Comparison of ENCODE assay signal across 19 mouse cellular contexts in genomic region chr9:22065642-22066041, GRCm38 (mm10). TPM values are rescaled to one million over a fixed set of nuclear protein-coding genes. Genes with fewer than 3 reads are reported as not detected.
A peak's percentile ranks its signal among the peaks of the same experiment; 100 is the strongest.
DNase-seq lines count a peak whose midpoint lies in the region; ATAC-seq and TF ChIP-seq lines count a peak whose summit lies in the region.
"Had no signal": no experiment of that assay in that cellular context is flagged by ENCODE, and none has a peak within 500 bp of the region (broad histone marks: within the 10 kb centered on the region; RNA-seq: fewer than 3 reads in every experiment).

No protein-coding gene starts in this region.

- intact Hi-C loops in left cerebral cortex, postnatal 4 days (cut with DNase I) = no loop called here

- peaks cover 28% of the 10 kb centered on the region for H3K36me3 ChIP-seq in ES-E14 (ENCODE audit: control insufficient read depth, insufficient read depth, low read length, poor library complexity, severe bottlenecking)
- H3K36me3 ChIP-seq in liver, embryonic 13.5 days = peaks cover 66% of the 10 kb centered on the region
- H3K36me3 ChIP-seq in intestine, embryonic 15.5 days = peaks cover 23% of the 10 kb centered on the region

- H3K9me3 ChIP-seq in ES-E14 (ENCODE audit: control insufficient read depth, insufficient read depth, low read depth, low read length) = no peaks in the 10 kb centered on the region
- H3K9me3 ChIP-seq in liver, embryonic 13.5 days (replicated peaks) = no peaks in the 10 kb centered on the region
- no peaks in the 10 kb centered on the region for H3K9me3 ChIP-seq in intestine, embryonic 15.5 days
- H3K9me3 ChIP-seq: embryonic facial prominence, embryonic 12.5 days; forebrain, embryonic 15.5 days; G1E; heart, embryonic 15.5 days; hindbrain, embryonic 13.5 days had no signal

- no peak overlapping the region for H3K4me3 ChIP-seq in ES-E14 (ENCODE audit: insufficient read depth in 1 of 2, low read depth in 1 of 2, low read length in 2 of 2, poor library complexity in 1 of 2, severe bottlenecking in 1 of 2)
- no peak overlapping the region for H3K4me3 ChIP-seq in liver, embryonic 13.5 days (replicated peaks)
- no peak overlapping the region for H3K4me3 ChIP-seq in intestine, embryonic 15.5 days (replicated peaks)
- H3K4me3 ChIP-seq: embryonic facial prominence, embryonic 12.5 days; forebrain, embryonic 15.5 days; heart, embryonic 15.5 days; hindbrain, embryonic 13.5 days had no signal

- in situ Hi-C loops in ES-E14 (cut with MboI; ENCODE audit: low sequenced_read_pairs in 2 of 2, unreplicated experiment in 2 of 2) = no loop called here

- DNase-seq in ES-E14 (ENCODE audit: low read depth, low spot score) (no peak), liver (peak; percentile 27)
- no peak for DNase-seq in liver, embryonic 13.5 days
- DNase-seq in yolk sac, embryonic 10.5 days (ENCODE audit: low spot score) = peak; percentile 77
- no peak for DNase-seq in left cerebral cortex, postnatal 4 days
- DNase-seq: gastrocnemius, postnatal 36 days had no signal

- WGBS in liver, embryonic 13.5 days (ENCODE audit: insufficient replicate concordance) = 77% methylated on average over 11 of the region's 11 CpGs
- 95% methylated on average over 11 of the region's 11 CpGs for WGBS in intestine, embryonic 15.5 days

- H3K4me1 ChIP-seq in ES-E14 (ENCODE audit: control insufficient read depth in 2 of 2, insufficient read depth in 2 of 2, low read length in 2 of 2, poor library complexity in 1 of 2) = peaks cover 0 to 4% of the 10 kb centered on the region in 2 experiments; a peak in 1 of 4 replicates
- peaks cover 14% of the 10 kb centered on the region for H3K4me1 ChIP-seq in liver, embryonic 13.5 days (replicated peaks)
- peaks cover 9% of the 10 kb centered on the region for H3K4me1 ChIP-seq in intestine, embryonic 15.5 days (replicated peaks)

- H3K27me3 ChIP-seq in liver, embryonic 13.5 days = no peaks in the 10 kb centered on the region
- no peaks in the 10 kb centered on the region for H3K27me3 ChIP-seq in intestine, embryonic 15.5 days (replicated peaks)
- H3K27me3 ChIP-seq: embryonic facial prominence, embryonic 12.5 days; forebrain, embryonic 15.5 days; heart, embryonic 15.5 days; hindbrain, embryonic 13.5 days had no signal

- H3K9ac ChIP-seq in ES-E14 (ENCODE audit: insufficient read depth, low read depth, low read length, poor library complexity, severe bottlenecking) = 0 out of 2 replicates have a peak overlapping the region, but pooled peaks have one; percentile 21
- no peak overlapping the region for H3K9ac ChIP-seq in liver, embryonic 13.5 days
- H3K9ac ChIP-seq in intestine, embryonic 15.5 days = no peak overlapping the region
- H3K9ac ChIP-seq: embryonic facial prominence, embryonic 12.5 days; forebrain, embryonic 15.5 days; heart, embryonic 15.5 days; hindbrain, embryonic 13.5 days had no signal

- ATAC-seq in liver, embryonic 13.5 days (ENCODE audit: low read depth) = 0 out of 2 replicates have a peak, but pooled peaks have one; percentile 16
- ATAC-seq in intestine, embryonic 15.5 days = no peak
- ATAC-seq: forebrain, embryonic 15.5 days; hindbrain, postnatal 0 days had no signal

- H3K4me2 ChIP-seq in liver, embryonic 13.5 days = no peak overlapping the region
- H3K4me2 ChIP-seq in intestine, embryonic 15.5 days (replicated peaks) = no peak overlapping the region
- H3K4me2 ChIP-seq: embryonic facial prominence, embryonic 12.5 days; forebrain, embryonic 15.5 days; heart, embryonic 11.5 days; heart, embryonic 15.5 days; hindbrain, embryonic 13.5 days had no signal

- H3K27ac ChIP-seq in ES-E14 (ENCODE audit: insufficient read depth, low read depth, low read length, poor library complexity, severe bottlenecking) = no peak overlapping the region
- no peak overlapping the region for H3K27ac ChIP-seq in liver, embryonic 13.5 days
- no peak overlapping the region for H3K27ac ChIP-seq in intestine, embryonic 15.5 days
- H3K27ac ChIP-seq: embryonic facial prominence, embryonic 12.5 days; forebrain, embryonic 15.5 days; heart, embryonic 15.5 days; hindbrain, embryonic 13.5 days; hindbrain, postnatal 0 days had no signal

TF ChIP-seq in ES-E14, 5 proteins besides CTCF, POLR2A, EP300 and RAD21:
- TF ChIP-seq CHD2 (IDR thresholded peaks at IDR 0.05; ENCODE audit: low read depth, low read length) (no peak), ZC3H11A (IDR thresholded peaks at IDR 0.05; ENCODE audit: borderline replicate concordance, low read depth, low read length) (no peak), ZNF384 (IDR thresholded peaks at IDR 0.05; ENCODE audit: low read depth, low read length) (no peak), HCFC1 (IDR thresholded peaks at IDR 0.05; ENCODE audit: borderline replicate concordance, insufficient read depth, low read length) (no peak), MAFK (IDR thresholded peaks at IDR 0.05; ENCODE audit: insufficient read depth, low read depth, low read length) (no peak)
TF ChIP-seq in ES-E14: peak in this region for 0.

RNA-seq across cellular contexts. Expression of gene Gm49318, which starts 5.4 kb away (rescaled TPM):
- total RNA-seq in ES-E14 (2012; rRNA removed) = not detected in 2 replicates
- not detected in 2 replicates for polyA plus RNA-seq in liver, embryonic 13.5 days (2015; fragmentation: Nextera tagmentation; extraction: Ambion mirVana)
- polyA plus RNA-seq in intestine, embryonic 15.5 days (2015; fragmentation: Nextera tagmentation; extraction: Ambion mirVana) = not detected in 2 replicates
- not detected for total RNA-seq in left cerebral cortex, postnatal 4 days (2021)
- total RNA-seq: adrenal gland, postnatal 14 days; G1E; gastrocnemius, adult 8-10 months; gastrocnemius, postnatal 36 days; heart, postnatal 14 days; hematopoietic stem cell, adult 5-6 weeks; hindbrain, postnatal 0 days had no signal
- polyA plus RNA-seq: embryonic facial prominence, embryonic 12.5 days; forebrain, embryonic 11.5 days; forebrain, embryonic 15.5 days; G1E; heart, embryonic 11.5 days; heart, embryonic 15.5 days; hindbrain, embryonic 13.5 days; hindbrain, postnatal 0 days had no signal

RNA-seq across cellular contexts. Expression of gene Zfp653, which starts 5.5 kb away (rescaled TPM):
- total RNA-seq in ES-E14 (2012; rRNA removed) = 10.9 and 14.3 TPM in 2 replicates
- 3.7 and 3.9 TPM in 2 replicates for polyA plus RNA-seq in liver, embryonic 13.5 days (2015; fragmentation: Nextera tagmentation; extraction: Ambion mirVana)
- polyA plus RNA-seq in intestine, embryonic 15.5 days (2015; fragmentation: Nextera tagmentation; extraction: Ambion mirVana) = 9.7 and 10.6 TPM in 2 replicates
- total RNA-seq in left cerebral cortex, postnatal 4 days (2021) = 10 to 100 TPM; 28.6 to 30.1 TPM

RNA-seq across cellular contexts. Expression of gene Elavl3, which starts 13.8 kb away (rescaled TPM):
- 2.6 and 5.0 TPM in 2 replicates for total RNA-seq in ES-E14 (2012; rRNA removed)
- polyA plus RNA-seq in liver, embryonic 13.5 days (2015; fragmentation: Nextera tagmentation; extraction: Ambion mirVana) = 0.05 and 0.08 TPM in 2 replicates
- 2.8 and 2.9 TPM in 2 replicates for polyA plus RNA-seq in intestine, embryonic 15.5 days (2015; fragmentation: Nextera tagmentation; extraction: Ambion mirVana)
- total RNA-seq in left cerebral cortex, postnatal 4 days (2021) = 100 to 1,000 TPM; 365 to 366 TPM
- total RNA-seq: hematopoietic stem cell, adult 5-6 weeks had no signal

RNA-seq across cellular contexts. Expression of gene Ecsit, which starts 19.6 kb away (rescaled TPM):
- total RNA-seq in ES-E14 (2012; rRNA removed) = 37.5 and 38.2 TPM in 2 replicates
- polyA plus RNA-seq in liver, embryonic 13.5 days (2015; fragmentation: Nextera tagmentation; extraction: Ambion mirVana) = 33.4 and 34.2 TPM in 2 replicates
- 44.4 and 50.0 TPM in 2 replicates for polyA plus RNA-seq in intestine, embryonic 15.5 days (2015; fragmentation: Nextera tagmentation; extraction: Ambion mirVana)
- total RNA-seq in left cerebral cortex, postnatal 4 days (2021) = 10 to 100 TPM; 43.2 to 44.6 TPM

RNA-seq across cellular contexts. Expression of gene Cnn1, which starts 33.4 kb away (rescaled TPM):
- total RNA-seq in ES-E14 (2012; rRNA removed) = 14.0 and 25.6 TPM in 2 replicates
- polyA plus RNA-seq in liver, embryonic 13.5 days (2015; fragmentation: Nextera tagmentation; extraction: Ambion mirVana) = 1.9 and 3.6 TPM in 2 replicates
- polyA plus RNA-seq in intestine, embryonic 15.5 days (2015; fragmentation: Nextera tagmentation; extraction: Ambion mirVana) = 281 and 303 TPM in 2 replicates
- under 1 TPM in 1 of 2 experiments, not detected in 1; 0.44 TPM for total RNA-seq in left cerebral cortex, postnatal 4 days (2021)
- total RNA-seq: hematopoietic stem cell, adult 5-6 weeks had no signal
- polyA plus RNA-seq: G1E had no signal

Comparison
In these comparisons a context has a peak if more than half of its experiments do, and no peak if none do; other contexts are left out.
1. DNase-seq: peak in liver (single experiment) and yolk sac, embryonic 10.5 days (single experiment); none in ES-E14 (single experiment), liver, embryonic 13.5 days (single experiment) and left cerebral cortex, postnatal 4 days (single experiment).
2. RNA of gene Elavl3, which starts 13.8 kb away (total RNA-seq): 365 to 366 TPM in left cerebral cortex, postnatal 4 days; 2.6 to 5.0 TPM in ES-E14; every median in the first group is over 10 times any median in the second.